18 mouse cellular contexts compared by ENCODE assay signal in the genomic region with DNA sequence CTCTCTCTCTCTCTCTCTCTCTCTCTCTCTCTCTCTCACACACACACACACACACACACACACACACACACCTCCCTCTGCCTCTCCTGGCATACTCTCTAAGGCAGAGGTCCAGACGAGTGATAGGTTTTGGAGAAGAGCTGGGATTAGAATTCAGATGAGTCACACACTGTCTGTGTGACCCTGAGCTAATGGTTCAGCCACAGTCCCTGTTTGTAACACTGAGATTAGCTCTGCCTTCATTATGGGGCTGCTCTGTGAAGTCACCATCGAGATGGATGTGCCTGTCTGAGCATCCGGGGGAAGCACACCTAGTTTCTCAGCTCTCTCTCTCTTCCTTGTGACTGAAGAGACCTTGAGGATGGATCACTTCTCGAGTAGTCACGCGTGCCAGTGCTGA.
DNase-seq lines count a peak whose midpoint lies in the region.
"Had no signal": no experiment of that assay in that cellular context is flagged by ENCODE, and none has a peak within 500 bp of the region (broad histone marks: within the 10 kb centered on the region; RNA-seq: fewer than 3 reads in every experiment).

No protein-coding gene starts in this region.

- H3K27me3 ChIP-seq in heart, embryonic 10.5 days (ENCODE audit: insufficient read depth, poor library complexity, severe bottlenecking), result no peaks in the 10 kb centered on the region
- H3K27me3 ChIP-seq: forebrain, embryonic 13.5 days had no signal

- H3K36me3 ChIP-seq in heart, embryonic 10.5 days, result no peaks in the 10 kb centered on the region
- H3K36me3 ChIP-seq: embryonic facial prominence, embryonic 10.5 days had no signal

- peaks cover 27% of the 10 kb centered on the region for H3K4me1 ChIP-seq in heart, embryonic 10.5 days

- whole genome bisulfite sequencing in heart, embryonic 10.5 days, result 61% methylated on average over 6 of the region's 6 CpGs

- DNase-seq in adrenal gland, adult 2 months, result peak; percentile 49
- DNase-seq in adrenal gland, adult 18-20 months (ENCODE audit: low spot score in 2 of 2), result no peak
- peak; percentile 65 for DNase-seq in heart, adult 11 months
- no peak for DNase-seq in heart, embryonic 10.5 days (ENCODE audit: low spot score)
- peak; percentile 34 for DNase-seq in Muller cell, postnatal 12 days (ENCODE audit: inconsistent ontology term)
- DNase-seq in brain, adult 2 months (ENCODE audit: low read depth, low spot score), result peak; percentile 22
- DNase-seq in embryo, embryonic 10 days (ENCODE audit: low spot score), result no peak
- no peak for DNase-seq in urinary bladder, adult 2 months (ENCODE audit: low spot score)
- DNase-seq: cerebellum, adult 18-20 months; cerebellum, adult 9-11 months; cerebellum, postnatal 36 days; forebrain, postnatal 0 days; gastrocnemius, postnatal 25 days; heart, postnatal 10 days; heart, postnatal 4 days; kidney, adult 9 months had no signal

- H3K4me3 ChIP-seq in heart, embryonic 10.5 days, result no peak overlapping the region
- H3K4me3 ChIP-seq: embryonic facial prominence, embryonic 10.5 days; forebrain, embryonic 13.5 days had no signal

- no peaks in the 10 kb centered on the region for H3K9me3 ChIP-seq in heart, embryonic 10.5 days
- H3K9me3 ChIP-seq: embryonic facial prominence, embryonic 10.5 days; forebrain, embryonic 13.5 days had no signal

- H3K27ac ChIP-seq in heart, embryonic 10.5 days, result no peak overlapping the region
- H3K27ac ChIP-seq: embryonic facial prominence, embryonic 10.5 days; forebrain, embryonic 13.5 days had no signal

Comparison
In these comparisons a context has a peak if more than half of its experiments do, and no peak if none do; other contexts are left out.
1. DNase-seq: peak in adrenal gland, adult 2 months (single experiment), heart, adult 11 months (single experiment), Muller cell, postnatal 12 days (single experiment) and brain, adult 2 months (single experiment); none in adrenal gland, adult 18-20 months (0 of 2), heart, embryonic 10.5 days (single experiment), embryo, embryonic 10 days (single experiment) and urinary bladder, adult 2 months (single experiment).